Mouse (Mus musculus) macrophage (primary cell): ENCODE data around the gene Hoxd9. TPM values are rescaled to one million over a fixed set of nuclear protein-coding genes. Genes with fewer than 3 reads are reported as not detected.

Experiments
- H3K27ac ChIP-seq: fragments of 350-480 bp; formaldehyde crosslinking; 2 replicates; pipeline ENCODE4 v1.9.0; 2021
- H3K36me3 ChIP-seq: fragments of 350-480 bp; formaldehyde crosslinking; 2 replicates; pipeline ENCODE4 v1.9.0; 2021; ENCODE audit errors: inconsistent target
- H3K4me3 ChIP-seq: fragments of 350-480 bp; formaldehyde crosslinking; 2 replicates; pipeline ENCODE4 v1.9.0; 2021; ENCODE audit errors: inconsistent target
- H3K79me2 ChIP-seq: fragments of 350-480 bp; formaldehyde crosslinking; 2 replicates; pipeline ENCODE4 v1.9.0; 2021; ENCODE audit errors: inconsistent target
- WGBS: methylation state at CpG from one replicate; pipeline ENCODE4 v1.1.7; 2026; ENCODE audit warnings: inconsistent platforms; ENCODE audit not compliant: missing documents; 5-methylcytosine and 5-hydroxymethylcytosine counted together
- polyA plus RNA-seq: library from polyadenylated mRNA; stranded (reverse); fragments of 250-400 nt; gene quantifications from 3 replicates; pipeline ENCODE4 v1.2.4, GENCODE M21; 2018; ENCODE audit warnings: inconsistent platforms

The Hoxd9 gene
- polyA plus RNA-seq, 1 experiment from 2014 or later = not detected

DNA sequence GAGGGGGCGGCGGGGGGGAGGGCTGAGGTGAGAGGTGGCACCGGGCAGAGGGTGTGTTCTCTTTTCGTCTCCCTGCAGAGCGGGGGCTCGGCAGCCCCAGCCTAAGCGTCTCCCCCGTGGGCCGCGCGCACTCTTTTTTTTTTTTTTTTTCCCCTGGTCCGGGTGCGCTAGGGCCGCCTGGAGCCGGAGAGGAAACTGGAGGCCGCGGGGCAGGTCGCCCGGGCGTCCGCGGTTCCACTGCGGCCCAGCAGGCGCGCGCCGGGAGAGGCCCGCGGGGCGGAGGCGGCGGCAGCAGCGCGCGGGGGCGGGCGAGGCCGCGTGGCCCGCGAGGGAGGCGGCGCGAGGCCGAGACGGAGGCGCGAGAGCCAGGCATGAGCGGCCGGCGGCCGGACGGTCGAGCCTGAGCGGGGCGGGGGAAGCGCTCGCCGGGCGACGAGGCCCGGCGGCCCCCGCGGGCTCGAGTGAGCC is 7.5 kb downstream of the Hoxd9 start:
- under 1% methylated on average over 59 of the region's 66 CpGs for WGBS
- no peak overlapping the region for H3K4me3 ChIP-seq

DNA sequence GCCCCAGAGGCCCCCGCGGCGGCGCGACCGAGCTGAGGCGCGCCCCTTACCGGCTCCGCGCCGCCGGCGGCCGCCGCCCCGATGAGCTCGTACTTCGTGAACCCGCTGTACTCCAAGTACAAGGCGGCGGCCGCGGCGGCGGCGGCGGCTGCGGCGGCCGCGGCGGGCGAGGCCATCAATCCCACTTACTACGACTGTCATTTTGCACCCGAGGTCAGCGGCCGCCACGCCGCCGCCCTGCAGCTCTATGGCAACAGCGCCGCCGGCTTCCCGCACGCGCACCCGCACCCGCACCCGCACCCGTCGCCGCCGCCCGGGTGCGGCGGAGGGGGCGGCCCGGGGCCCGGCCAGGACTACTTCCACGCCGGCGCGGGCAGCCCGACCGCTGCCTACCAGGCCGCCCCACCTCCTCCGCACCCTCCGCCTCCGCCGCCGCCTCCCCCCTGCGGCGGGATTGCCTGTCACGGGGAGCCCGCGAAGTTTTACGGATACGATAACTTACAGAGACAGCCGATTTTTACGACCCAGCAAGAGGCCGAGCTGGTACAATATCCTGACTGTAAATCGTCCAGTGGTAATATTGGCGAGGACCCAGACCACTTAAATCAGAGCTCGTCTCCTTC is 8.1 kb downstream of the Hoxd9 start:
- WGBS = 1% methylated on average over 71 of the region's 85 CpGs
- no peak overlapping the region for H3K27ac ChIP-seq
- no peak overlapping the region for H3K4me3 ChIP-seq
- H3K36me3 ChIP-seq = no peaks in the 10 kb centered on the region
- H3K79me2 ChIP-seq = no peaks in the 10 kb centered on the region

More for the DNA sequence above, 7.5 kb downstream of the Hoxd9 start:
- Histone ChIP-seq H3K27ac (no peak overlapping the region), H3K36me3 (no peaks in the 10 kb centered on the region), H3K79me2 (no peaks in the 10 kb centered on the region)

DNA sequence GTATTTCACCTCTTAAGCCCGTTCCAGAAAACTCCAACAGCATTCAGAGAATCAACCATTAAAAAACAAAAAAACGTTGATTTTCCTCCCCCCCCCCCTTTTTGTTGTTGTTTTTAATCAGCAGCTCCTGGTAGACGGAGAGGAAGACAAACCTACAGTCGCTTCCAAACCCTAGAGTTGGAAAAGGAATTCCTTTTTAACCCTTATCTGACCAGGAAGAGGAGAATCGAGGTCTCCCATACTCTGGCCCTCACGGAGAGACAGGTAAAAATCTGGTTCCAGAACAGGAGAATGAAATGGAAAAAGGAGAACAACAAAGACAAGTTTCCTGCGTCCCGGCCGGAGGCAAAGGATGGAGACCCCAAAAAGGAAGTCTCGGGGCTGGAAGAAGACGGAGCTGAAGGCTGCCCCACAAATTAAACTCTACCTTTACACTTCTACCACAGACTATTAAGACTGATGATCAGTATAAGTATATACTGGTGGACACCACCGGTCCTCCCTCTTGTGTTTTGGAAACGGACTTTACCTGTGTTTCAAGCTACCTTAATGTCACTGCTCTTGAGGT is 8.9 kb downstream of the Hoxd9 start:
- H3K79me2 ChIP-seq = no peaks in the 10 kb centered on the region
- H3K27ac ChIP-seq = no peak overlapping the region
- no peaks in the 10 kb centered on the region for H3K36me3 ChIP-seq
- WGBS = 16% methylated on average over 12 of the region's 13 CpGs
- no peak overlapping the region for H3K4me3 ChIP-seq

DNA sequence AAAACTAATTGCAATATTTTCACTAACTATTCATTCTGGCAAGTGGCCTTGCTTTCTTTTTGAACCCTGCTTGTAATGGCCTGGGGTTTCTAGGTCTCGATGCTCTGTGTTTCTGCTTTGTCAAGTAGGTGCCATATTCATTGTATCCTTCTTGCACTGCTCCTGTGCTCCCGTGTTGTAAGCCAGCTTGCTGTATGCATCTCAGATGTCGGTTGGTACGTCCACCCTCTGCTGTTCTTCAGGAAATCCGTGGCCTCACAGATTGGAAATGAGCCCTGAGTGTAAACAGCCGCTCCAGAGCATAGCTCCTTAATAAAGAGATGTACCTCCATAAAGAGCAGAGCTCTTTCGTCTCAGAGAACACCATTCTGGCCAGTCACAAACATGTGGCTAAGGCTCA is 10.1 kb downstream of the Hoxd9 start:
- 32% methylated on average over 7 of the region's 7 CpGs for WGBS
- Histone ChIP-seq H3K4me3 (no peak overlapping the region), H3K27ac (no peak overlapping the region), H3K79me2 (no peaks in the 10 kb centered on the region), H3K36me3 (no peaks in the 10 kb centered on the region)

DNA sequence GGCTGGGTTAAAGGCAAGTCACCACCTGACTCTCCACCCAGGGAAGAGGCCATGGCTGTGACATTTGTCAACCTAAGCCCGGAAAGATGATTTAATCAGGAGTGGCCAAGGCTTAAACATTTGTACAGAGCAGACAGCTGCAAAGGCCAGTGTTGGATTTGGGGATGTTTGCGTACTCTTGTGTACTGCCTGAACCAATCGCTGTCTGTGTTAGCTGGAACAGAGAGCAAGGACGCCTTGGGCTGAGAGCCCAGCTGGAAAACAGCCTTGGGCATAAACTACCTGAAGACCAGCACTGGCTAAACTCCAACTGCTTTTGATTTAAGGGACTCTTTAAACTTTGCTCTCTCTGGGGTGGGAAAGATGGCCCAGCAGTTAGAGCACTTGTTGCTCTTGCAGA is 11.1 kb downstream of the Hoxd9 start:
- H3K79me2 ChIP-seq = no peaks in the 10 kb centered on the region
- WGBS = 60% methylated on average over 4 of the region's 4 CpGs
- no peak overlapping the region for H3K27ac ChIP-seq
- no peak overlapping the region for H3K4me3 ChIP-seq
- no peaks in the 10 kb centered on the region for H3K36me3 ChIP-seq

DNA sequence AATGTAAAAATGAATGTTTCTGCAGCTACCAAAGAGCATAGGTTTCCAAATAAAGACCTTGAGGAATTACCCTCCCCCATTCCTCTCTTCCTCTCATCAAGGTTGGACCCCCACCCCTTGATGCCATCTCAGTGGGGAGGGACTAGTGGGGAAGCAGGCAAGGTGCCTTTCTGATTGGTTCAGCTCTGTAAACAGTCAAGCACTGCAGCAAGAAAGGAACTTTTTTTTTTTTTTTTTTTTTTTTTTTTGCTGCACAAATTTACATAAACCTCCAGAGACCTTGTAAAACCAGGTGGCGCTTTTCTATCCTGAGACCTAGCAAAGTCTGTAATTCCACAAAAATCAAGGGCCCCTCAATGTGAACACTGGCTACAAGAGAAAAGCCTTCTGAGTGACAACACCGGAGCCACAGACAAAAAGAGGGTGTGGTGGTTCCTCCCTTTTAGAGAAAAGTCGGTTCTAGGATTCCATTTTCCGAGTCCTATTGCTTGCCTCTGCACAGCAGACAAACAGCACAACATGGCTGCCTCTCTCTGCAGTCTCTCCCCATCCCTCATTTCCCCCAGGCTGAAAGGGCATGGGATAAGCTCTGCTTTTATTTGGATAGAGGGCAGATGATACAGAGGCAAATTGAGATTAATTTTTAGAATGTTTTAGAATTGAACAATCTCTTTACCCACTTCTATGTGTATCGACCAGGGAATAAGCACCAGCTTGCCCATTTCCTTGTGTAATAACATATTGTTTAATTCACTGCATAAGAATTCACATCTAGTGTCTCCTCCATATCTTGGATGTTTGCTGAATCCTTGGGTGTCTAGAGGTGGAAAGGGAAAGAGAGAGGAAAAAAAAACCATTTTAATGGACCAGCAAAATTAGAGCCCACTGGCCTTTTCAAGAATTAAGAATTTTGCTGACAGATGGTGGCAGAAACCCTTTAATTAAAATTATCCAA is 12.2 kb downstream of the Hoxd9 start:
- Histone ChIP-seq H3K27ac (no peak overlapping the region), H3K4me3 (no peak overlapping the region)
- 28% methylated on average over 5 of the region's 5 CpGs for WGBS

DNA sequence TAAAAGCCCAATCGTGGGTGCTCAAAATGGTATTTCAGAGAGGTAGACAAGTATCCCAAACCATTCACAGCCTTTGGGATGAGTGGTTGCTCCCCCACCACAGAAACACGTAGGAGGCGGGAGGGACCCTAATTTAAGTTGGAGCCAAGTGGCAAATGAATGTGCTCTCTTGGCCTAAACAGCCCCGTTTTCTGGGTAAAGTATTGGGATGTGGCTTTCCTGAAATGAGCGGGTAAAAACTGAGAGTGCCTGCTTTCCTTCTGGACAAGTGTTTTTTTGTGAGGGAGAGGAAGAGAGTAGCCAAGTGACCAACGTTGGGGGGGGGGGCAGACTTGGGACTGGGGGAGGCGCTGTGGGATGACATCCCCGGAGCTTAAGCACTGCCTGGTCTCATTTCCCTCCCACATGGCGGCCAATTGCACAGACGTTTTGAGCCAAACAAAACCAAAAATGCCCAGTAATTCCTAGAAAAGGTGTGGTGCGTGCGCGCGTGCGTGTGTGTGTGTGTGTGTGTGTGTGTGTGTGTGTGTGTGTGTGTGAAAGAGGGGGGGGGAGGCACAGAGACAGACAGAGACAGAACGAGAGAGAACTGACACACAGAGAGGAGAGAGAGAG is 13.5 kb downstream of the Hoxd9 start:
- WGBS = 12% methylated on average over 15 of the region's 16 CpGs
- Histone ChIP-seq H3K4me3 (no peak overlapping the region), H3K27ac (no peak overlapping the region), H3K36me3 (no peaks in the 10 kb centered on the region), H3K79me2 (no peaks in the 10 kb centered on the region)

More for the DNA sequence above, 12.2 kb downstream of the Hoxd9 start:
- Histone ChIP-seq H3K36me3 (no peaks in the 10 kb centered on the region), H3K79me2 (no peaks in the 10 kb centered on the region)

DNA sequence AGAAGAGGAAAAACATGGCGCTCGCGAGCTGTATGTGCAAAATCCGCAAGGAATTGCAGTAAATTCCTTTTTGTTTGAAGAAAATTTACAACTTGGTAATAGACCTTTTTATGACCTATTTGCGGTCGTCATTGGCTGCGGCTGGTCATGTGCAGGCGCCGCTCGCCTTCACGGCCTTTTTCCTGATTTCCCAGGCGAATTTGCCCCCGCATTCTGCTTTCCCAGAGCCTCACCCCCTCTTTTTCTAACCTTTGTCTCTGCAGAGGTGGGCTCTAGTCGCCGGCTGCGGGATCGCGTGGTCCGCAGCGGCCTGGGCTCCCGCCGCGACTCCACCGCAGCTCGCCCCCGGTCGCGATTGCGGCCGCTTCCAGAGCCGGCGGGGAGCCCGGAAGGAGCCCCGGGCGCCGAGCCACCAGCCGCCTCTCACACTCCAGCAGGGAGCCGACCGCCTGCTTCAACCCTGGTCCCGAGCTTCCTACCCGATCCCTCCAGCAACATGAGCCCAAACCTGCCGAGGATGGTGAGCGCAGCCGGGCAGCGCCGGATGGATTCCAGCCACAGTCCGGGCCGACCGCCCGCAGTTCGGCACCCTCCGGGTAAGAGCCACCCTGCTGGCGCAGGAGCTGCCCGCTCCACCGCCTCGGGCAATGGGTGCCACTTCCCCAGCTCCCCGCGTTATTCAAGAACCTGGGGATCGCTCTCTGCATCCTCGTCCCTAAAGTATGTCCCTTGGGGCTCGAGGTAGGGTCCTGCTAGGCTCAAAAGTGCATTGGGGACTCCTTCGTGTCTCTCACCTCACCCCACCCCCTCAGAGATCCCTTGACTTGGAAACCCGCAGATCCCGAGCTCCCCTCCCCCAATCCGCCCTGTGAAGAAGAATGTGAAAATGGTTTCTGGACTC is 14.4 kb downstream of the Hoxd9 start, which contains the start of the genes Hoxd3 and Hoxd4:
TSS of gene Hoxd3 (plus strand) at position 207 of the 901 bp plus-strand sequence.
TSS of gene Hoxd4 (plus strand) at position 209 of the 901 bp plus-strand sequence.
- H3K27ac ChIP-seq = no peak within 1 kb of the TSS
- H3K36me3 ChIP-seq = no peaks in the 10 kb centered on the region
- WGBS = 4% methylated on average over 65 of the region's 65 CpGs
- no peak within 1 kb of the TSS for H3K4me3 ChIP-seq
- no peaks in the 10 kb centered on the region for H3K79me2 ChIP-seq

DNA sequence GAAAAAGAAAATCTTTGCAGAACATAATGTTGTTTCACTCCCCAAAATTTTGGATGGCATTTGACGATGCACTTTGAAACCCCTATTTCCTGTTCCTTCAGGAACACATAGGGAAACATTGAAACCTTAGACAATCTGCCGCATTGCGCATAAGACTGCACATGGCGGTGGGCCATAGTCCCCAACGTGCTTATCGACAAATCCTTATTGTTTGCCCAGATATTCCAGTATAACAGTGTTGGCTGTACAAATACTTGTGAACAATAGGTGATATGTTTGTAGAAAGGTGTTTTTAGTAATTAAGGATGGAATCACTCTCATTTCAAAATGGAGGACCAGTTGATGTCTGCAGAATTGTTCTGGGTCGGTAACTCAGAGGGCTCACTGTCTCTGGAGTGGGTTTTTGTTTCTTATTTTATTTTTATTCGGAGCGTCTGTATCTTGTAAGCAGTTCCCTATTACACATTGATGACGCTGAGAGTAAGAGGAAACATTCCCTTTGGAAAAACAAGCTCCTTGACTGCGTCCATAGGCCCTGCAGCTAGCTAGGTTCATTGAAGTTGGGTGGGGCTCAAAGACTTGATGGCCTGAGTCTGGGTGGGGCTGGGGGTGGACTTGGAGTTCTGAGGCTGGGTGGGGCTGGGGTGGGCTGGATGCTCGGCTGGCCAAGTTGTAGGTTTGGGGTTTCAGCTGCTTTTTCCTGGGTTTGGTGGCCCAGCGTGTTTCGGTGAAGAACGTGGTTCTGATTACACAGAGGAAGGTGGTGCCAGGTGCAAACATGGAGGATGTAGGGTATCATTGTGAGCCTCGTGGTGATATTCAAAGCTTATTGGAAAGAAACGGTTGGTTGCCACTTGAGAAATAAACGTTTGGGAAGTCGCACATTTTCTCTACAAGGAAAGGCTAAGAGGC is 16.0 kb downstream of the Hoxd9 start:
- Histone ChIP-seq H3K27ac (no peak overlapping the region), H3K79me2 (no peaks in the 10 kb centered on the region), H3K36me3 (no peaks in the 10 kb centered on the region), H3K4me3 (no peak overlapping the region)
- WGBS = 30% methylated on average over 19 of the region's 19 CpGs

DNA sequence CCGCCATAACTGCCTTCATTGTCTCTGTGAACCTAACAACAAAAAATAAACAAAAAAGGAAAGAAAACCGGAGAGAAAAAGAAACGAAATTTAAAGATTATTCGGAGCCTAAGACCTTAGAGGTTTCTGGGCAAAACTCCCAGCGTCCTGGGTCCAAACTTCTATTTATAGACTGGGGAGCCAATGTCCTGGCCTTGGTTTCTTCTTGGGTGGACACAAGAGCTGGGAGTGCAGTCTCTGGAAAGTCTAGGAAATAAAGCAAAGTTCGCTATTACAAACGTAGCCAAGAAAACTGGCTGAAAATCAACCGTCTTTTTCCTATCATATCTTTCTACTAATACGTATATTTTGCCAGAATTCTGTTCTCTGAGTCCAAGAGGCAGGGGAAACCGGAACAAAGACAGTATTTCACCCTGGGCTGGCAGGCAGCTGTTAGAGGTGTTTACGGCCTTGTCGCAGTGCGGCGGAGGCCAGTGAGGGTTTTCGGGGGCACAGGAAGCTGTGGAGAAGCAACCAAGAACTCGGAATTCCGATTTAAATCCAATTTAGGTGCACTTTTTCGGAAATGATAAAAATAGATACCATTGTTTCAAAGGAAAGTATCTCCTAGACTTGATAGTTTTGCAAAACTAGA is 16.7 kb downstream of the Hoxd9 start:
- H3K27ac ChIP-seq = no peak overlapping the region
- H3K4me3 ChIP-seq = no peak overlapping the region
- WGBS = 12% methylated on average over 18 of the region's 18 CpGs
- no peaks in the 10 kb centered on the region for H3K79me2 ChIP-seq
- no peaks in the 10 kb centered on the region for H3K36me3 ChIP-seq

DNA sequence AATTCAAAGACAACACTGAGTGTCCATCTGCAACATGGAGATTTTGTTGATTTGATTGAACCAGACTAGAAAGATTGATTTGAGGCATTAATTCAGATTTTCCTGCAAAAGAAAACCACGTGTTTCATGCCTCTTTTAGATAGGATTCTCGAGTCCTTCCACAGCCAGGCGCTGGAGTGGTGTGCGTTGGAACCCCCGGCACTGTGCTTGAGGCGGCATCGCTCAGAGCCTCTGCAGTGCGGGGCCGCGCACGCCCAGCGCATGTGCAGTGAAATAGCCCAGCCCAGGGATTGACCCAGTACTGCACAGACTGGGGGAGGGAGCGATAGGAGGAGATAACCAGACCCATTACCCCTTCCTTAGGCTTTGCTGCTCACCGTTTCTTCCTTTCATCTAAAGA is 17.4 kb downstream of the Hoxd9 start:
- no peak overlapping the region for H3K27ac ChIP-seq
- H3K36me3 ChIP-seq = no peaks in the 10 kb centered on the region
- 6% methylated on average over 14 of the region's 14 CpGs for WGBS
- H3K79me2 ChIP-seq = no peaks in the 10 kb centered on the region
- H3K4me3 ChIP-seq = no peak overlapping the region

DNA sequence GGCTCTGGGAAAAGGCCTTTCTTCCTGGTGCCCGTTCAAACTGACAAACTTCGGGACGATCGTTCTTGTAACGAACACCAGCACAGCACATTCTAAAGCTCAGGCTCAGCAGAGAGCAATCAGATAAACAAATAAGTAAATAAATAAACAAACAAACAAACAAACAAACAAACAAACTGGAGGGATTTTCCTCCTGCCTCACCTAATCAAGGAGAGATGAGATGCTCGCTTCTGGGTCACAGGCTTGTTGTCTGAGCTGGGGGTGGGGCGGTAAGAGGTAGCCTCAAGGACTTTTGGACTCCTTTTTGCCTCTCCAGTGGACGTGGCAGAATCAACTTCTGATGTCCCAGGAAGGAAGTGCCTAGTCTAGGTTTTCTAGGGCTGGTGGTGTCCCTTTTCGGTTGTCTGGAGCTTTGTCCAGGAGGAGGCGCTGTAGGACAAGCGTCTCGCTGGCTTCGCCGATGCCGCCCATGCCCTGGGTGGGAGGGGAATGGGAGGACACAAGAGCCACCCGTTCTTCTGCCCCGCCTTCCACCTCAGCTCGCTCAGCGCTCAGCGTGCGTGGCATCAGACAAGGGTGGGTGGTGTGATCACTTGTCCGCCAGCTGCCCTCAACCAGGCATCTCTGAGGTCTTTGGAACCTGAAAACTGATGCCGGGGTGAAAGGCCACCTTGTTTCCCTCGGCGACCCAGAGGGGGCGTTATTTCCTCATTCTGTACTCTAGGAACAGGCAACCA is 18.1 kb downstream of the Hoxd9 start:
- 3% methylated on average over 24 of the region's 26 CpGs for WGBS
- Histone ChIP-seq H3K79me2 (no peaks in the 10 kb centered on the region), H3K36me3 (no peaks in the 10 kb centered on the region), H3K27ac (no peak overlapping the region), H3K4me3 (no peak overlapping the region)
